Mouse (Mus musculus) ES-Bruce4 (cell line): Measurements from ENCODE around the gene Tox2. TPM values are rescaled to one million over a fixed set of nuclear protein-coding genes. Genes with fewer than 3 reads are reported as not detected.

ENCODE experiments used
- H3K27ac ChIP-seq: 2 replicates; pipeline ENCODE4 v1.5.1; 2012; ENCODE audit warnings: low read length, inconsistent platforms; ENCODE audit not compliant: insufficient read depth
- H3K27me3 ChIP-seq: 2 replicates; pipeline ENCODE4 v1.6.1; 2012; ENCODE audit warnings: mild to moderate bottlenecking, low read length, inconsistent platforms; ENCODE audit not compliant: control insufficient read depth, poor library complexity, insufficient read depth, severe bottlenecking
- H3K36me3 ChIP-seq: 2 replicates; pipeline ENCODE4 v1.6.1; 2012; ENCODE audit warnings: inconsistent platforms, mild to moderate bottlenecking, low read length, moderate library complexity; ENCODE audit not compliant: control insufficient read depth, poor library complexity, insufficient read depth, severe bottlenecking
- H3K4me1 ChIP-seq: one replicate; pipeline ENCODE4 v1.8.1; 2011; ENCODE audit warnings: low read length; ENCODE audit not compliant: control insufficient read depth, insufficient read depth
- H3K4me3 ChIP-seq: 2 replicates; pipeline ENCODE4 v1.5.1; 2011; ENCODE audit warnings: low read depth, mild to moderate bottlenecking, low read length
- H3K9ac ChIP-seq: 2 replicates; pipeline ENCODE4 v1.6.1; 2012; ENCODE audit warnings: low read depth, mild to moderate bottlenecking, inconsistent platforms; ENCODE audit not compliant: poor library complexity, severe bottlenecking
- H3K9me3 ChIP-seq: replicated peaks from 2 replicates; pipeline ENCODE4 v1.6.1; 2012; ENCODE audit warnings: mild to moderate bottlenecking, low read length, inconsistent platforms; ENCODE audit not compliant: control insufficient read depth, poor library complexity, insufficient read depth, severe bottlenecking
- CTCF ChIP-seq: IDR thresholded peaks from one replicate; pipeline ENCODE4 v1.8.1; 2011; ENCODE audit warnings: low read depth, low read length
- EP300 ChIP-seq: IDR thresholded peaks from 2 replicates; pipeline ENCODE4 v1.6.1; 2011; ENCODE audit warnings: low read depth, low read length; ENCODE audit not compliant: insufficient read depth
- POLR2A ChIP-seq: IDR thresholded peaks from one replicate; pipeline ENCODE4 v1.8.1; 2011; ENCODE audit warnings: low read length; ENCODE audit not compliant: insufficient read depth
- polyA plus RNA-seq: library from polyadenylated mRNA; stranded (reverse); fragments of >200 nt; gene quantifications from 2 replicates; pipeline ENCODE4 v1.2.4, GENCODE M21; 2011; ENCODE audit warnings: low read depth; ENCODE audit not compliant: missing spikeins, insufficient read depth, insufficient read length

Gene Tox2
- polyA plus RNA-seq, 1 experiment = 0.28 TPM

DNA sequence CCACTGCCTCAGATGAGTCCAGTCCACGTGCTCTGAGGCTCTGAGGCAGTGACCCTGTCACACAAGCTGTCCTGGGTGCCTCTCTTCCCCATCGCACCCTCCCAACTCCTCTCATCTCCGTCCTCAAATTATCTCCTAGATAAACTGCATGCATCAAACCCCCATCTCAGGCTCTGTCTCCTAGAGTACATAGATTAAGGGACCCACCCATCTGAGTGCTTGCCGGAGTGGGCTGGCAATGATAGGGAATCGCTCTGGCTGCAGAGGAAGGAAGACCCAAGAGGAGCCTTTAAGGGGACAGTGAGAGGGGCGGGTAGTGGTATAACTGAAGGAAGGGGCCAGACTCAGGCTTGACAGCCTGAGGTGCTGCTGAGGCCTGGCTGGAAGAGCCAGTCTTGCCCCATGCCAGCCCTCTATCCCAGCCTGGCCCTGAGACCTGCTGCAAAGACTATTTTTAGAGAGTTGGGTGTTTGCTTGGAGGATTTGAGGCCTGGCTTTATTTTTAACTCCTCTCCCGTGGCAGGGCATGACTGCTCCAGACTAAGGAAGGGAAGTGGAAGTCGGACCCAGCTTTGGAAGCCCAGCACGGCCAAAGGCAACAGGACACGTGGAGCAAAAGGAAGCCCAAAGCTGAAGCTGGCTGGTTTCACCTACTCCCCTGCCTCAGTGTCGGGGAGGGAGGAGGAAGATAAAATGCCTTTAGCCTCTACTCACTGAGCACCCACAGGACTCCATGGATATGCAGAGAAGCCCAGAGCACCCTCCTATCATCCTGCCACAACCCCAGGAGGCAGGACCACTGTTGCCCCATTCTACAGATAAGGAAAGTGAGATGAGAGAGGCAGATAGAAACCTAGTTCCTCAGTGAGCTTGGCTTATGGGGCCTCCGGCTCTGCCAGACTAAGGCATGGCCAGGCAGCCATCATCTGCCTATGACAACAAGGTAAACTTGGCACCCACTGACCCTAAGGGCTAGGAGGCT, 160.3 kb downstream of the Tox2 start:
- no peaks in the 10 kb centered on the region for H3K27me3 ChIP-seq
- H3K36me3 ChIP-seq = no peaks in the 10 kb centered on the region
- H3K27ac ChIP-seq = no peak overlapping the region
- no peak overlapping the region for H3K4me3 ChIP-seq
- no peak overlapping the region for H3K9ac ChIP-seq
- no peaks in the 10 kb centered on the region for H3K4me1 ChIP-seq
- no peaks in the 10 kb centered on the region for H3K9me3 ChIP-seq
- TF ChIP-seq CTCF = no peak
- TF ChIP-seq POLR2A = no peak
- no peak for TF ChIP-seq EP300

DNA sequence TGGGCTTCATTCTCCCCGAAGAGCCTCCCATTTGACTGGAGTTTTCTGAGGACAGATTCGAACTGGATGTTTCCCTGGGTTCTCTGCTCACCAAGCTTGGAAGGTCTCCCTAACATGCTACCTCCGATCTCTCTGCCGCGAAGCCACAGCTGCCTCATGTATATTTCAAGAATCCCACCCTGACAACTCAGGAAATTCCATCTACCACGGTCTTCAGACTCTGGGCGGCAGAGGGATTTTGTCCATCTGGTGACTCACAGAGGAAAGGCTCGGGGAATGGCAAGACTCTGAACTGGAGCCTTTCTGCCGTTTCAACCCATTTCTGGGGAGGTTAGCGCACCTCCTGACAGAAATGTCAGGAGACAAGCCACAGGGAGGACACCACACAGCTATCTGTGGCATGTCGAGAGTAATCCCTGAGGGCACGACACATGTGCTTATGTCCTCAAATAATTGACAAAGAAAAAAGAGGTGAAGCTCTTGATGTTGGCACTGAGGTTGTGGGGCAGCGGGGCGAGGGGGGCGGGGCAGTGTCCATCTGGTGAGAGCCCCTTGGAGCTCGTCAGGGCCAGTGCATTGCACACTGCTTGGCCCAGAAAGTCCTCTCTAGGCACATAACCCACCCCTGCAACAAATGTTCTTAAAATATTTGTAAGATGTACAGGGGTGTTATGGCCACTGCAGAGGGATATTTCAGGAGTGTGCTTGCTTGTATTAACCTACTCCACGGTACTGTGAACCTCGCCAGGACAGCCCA, 162.0 kb downstream of the Tox2 start:
- Histone ChIP-seq H3K9me3 (no peaks in the 10 kb centered on the region), H3K27me3 (no peaks in the 10 kb centered on the region), H3K4me1 (no peaks in the 10 kb centered on the region), H3K27ac (no peak overlapping the region), H3K4me3 (no peak overlapping the region), H3K9ac (no peak overlapping the region), H3K36me3 (no peaks in the 10 kb centered on the region)
- TF ChIP-seq CTCF (no peak), EP300 (no peak), POLR2A (no peak)

- H3K4me3 ChIP-seq = no peak overlapping the region
- no peak overlapping the region for H3K27ac ChIP-seq
These were observed 167.2 kb downstream of the Tox2 start for GRCm38 (mm10) chr2:163370175-163370574.

GRCm38 (mm10) chr2:163372627-163373026, 169.7 kb downstream of the Tox2 start:
- H3K36me3 ChIP-seq = no peaks in the 10 kb centered on the region
- H3K9ac ChIP-seq = no peak overlapping the region
- H3K27ac ChIP-seq = no peak overlapping the region
- no peaks in the 10 kb centered on the region for H3K9me3 ChIP-seq
- H3K4me1 ChIP-seq = no peaks in the 10 kb centered on the region
- no peaks in the 10 kb centered on the region for H3K27me3 ChIP-seq
- TF ChIP-seq EP300 = no peak
- TF ChIP-seq CTCF = no peak
- TF ChIP-seq POLR2A = no peak
- H3K4me3 ChIP-seq = no peak overlapping the region

More at GRCm38 (mm10) chr2:163370175-163370574, 167.2 kb downstream of the Tox2 start:
- H3K9me3 ChIP-seq = no peaks in the 10 kb centered on the region
- no peak overlapping the region for H3K9ac ChIP-seq
- TF ChIP-seq POLR2A (no peak), CTCF (no peak), EP300 (no peak)
- H3K27me3 ChIP-seq = no peaks in the 10 kb centered on the region
- H3K4me1 ChIP-seq = no peaks in the 10 kb centered on the region
- H3K36me3 ChIP-seq = no peaks in the 10 kb centered on the region

Other genes starting within 250 kb of the Tox2 start
- 0.65 and 0.66 TPM in 2 replicates for gene Sgk2, start 215.8 kb upstream of the Tox2 start, polyA plus RNA-seq
- 62.6 and 69.4 TPM in 2 replicates for gene Ift52, start 185.8 kb upstream of the Tox2 start, polyA plus RNA-seq
- gene Mybl2, start 148.4 kb upstream of the Tox2 start, polyA plus RNA-seq = 471 and 519 TPM in 2 replicates
- 34.9 and 36.3 TPM in 2 replicates for gene Gtsf1l, start 115.3 kb upstream of the Tox2 start, polyA plus RNA-seq
- gene Jph2, start 194.9 kb downstream of the Tox2 start, polyA plus RNA-seq = 5.8 and 6.6 TPM in 2 replicates
- 48.3 and 50.6 TPM in 2 replicates for gene Oser1, start 221.6 kb downstream of the Tox2 start, polyA plus RNA-seq
- gene Gdap1l1, start 235.4 kb downstream of the Tox2 start, polyA plus RNA-seq = 2.4 and 2.7 TPM in 2 replicates